Mouse (Mus musculus): ENCODE measurements around the gene Irgm1.
"Not testable (repeated sequence)": the region's sequence is repeated elsewhere in the genome, so short reads cannot be mapped to it uniquely, and the experiment has no call there.

The Irgm1 gene

GRCm38 (mm10) chr11:48853474-48854180 is 17.9 kb downstream of the Irgm1 start:
- DNase-seq, result peak; percentile 90

- no peak for DNase-seq
These were observed 18.6 kb downstream of the Irgm1 start for GRCm38 (mm10) chr11:48852624-48853473.

GRCm38 (mm10) chr11:48852190-48852589 is 19.3 kb downstream of the Irgm1 start:
- no peak for DNase-seq

GRCm38 (mm10) chr11:48851270-48851995 is 20.1 kb downstream of the Irgm1 start:
- no peak for DNase-seq

- no peak for DNase-seq
These were observed 21.2 kb downstream of the Irgm1 start for GRCm38 (mm10) chr11:48850240-48850639.

- DNase-seq, result no peak
These were observed 24.6 kb downstream of the Irgm1 start for GRCm38 (mm10) chr11:48846881-48847280.

GRCm38 (mm10) chr11:48846362-48846761 is 25.1 kb downstream of the Irgm1 start:
- DNase-seq, result not testable (repeated sequence)

GRCm38 (mm10) chr11:48845244-48845815 is 26.2 kb downstream of the Irgm1 start:
- no peak for DNase-seq

- no peak for DNase-seq
These were observed 27.2 kb downstream of the Irgm1 start for GRCm38 (mm10) chr11:48844309-48844708.

GRCm38 (mm10) chr11:48843202-48843601 is 28.3 kb downstream of the Irgm1 start:
- DNase-seq, result no peak

GRCm38 (mm10) chr11:48842378-48842792 is 29.1 kb downstream of the Irgm1 start:
- DNase-seq, result no peak

- no peak for DNase-seq
These were observed 30.3 kb downstream of the Irgm1 start for GRCm38 (mm10) chr11:48841213-48841612.

- DNase-seq, result no peak
These were observed 30.7 kb downstream of the Irgm1 start for GRCm38 (mm10) chr11:48840805-48841204.

GRCm38 (mm10) chr11:48838879-48839680 is 32.4 kb downstream of the Irgm1 start:
- DNase-seq, result no peak

GRCm38 (mm10) chr11:48838181-48838797 is 33.2 kb downstream of the Irgm1 start:
- DNase-seq, result no peak

GRCm38 (mm10) chr11:48837310-48838180 is 33.9 kb downstream of the Irgm1 start:
- peak; percentile 48 for DNase-seq

- DNase-seq, result no peak
These were observed 34.5 kb downstream of the Irgm1 start for GRCm38 (mm10) chr11:48836990-48837309.

GRCm38 (mm10) chr11:48835923-48836322 is 35.6 kb downstream of the Irgm1 start:
- no peak for DNase-seq

GRCm38 (mm10) chr11:48833731-48834639 is 37.5 kb downstream of the Irgm1 start:
- DNase-seq, result peak; percentile 96
